Mouse (Mus musculus) left cerebral cortex, postnatal 10 days (tissue): ENCODE results near the gene Cntn4. TPM values are rescaled to one million over a fixed set of nuclear protein-coding genes. Genes with fewer than 3 reads are reported as not detected.

Experiments
- DNase-seq, 2 experiments: peaks; one replicate each; pipeline ENCODE4 v3.0.0; 2021 to 2022; ENCODE audit warnings: low spot score in 2 of 2, mixed read lengths in 1 of 2; ENCODE audit errors: extremely low spot score in 1 of 2
- intact Hi-C: fragments of 180-260 bp; cut with DNase I; formaldehyde crosslinking; loops from one replicate; pipeline ENCODE4 v1.15.1; 2025
- total RNA-seq, 2 experiments: library from RNA; stranded (reverse); gene quantifications; 2 replicates each; pipeline ENCODE4 v1.2.3; 2021

Gene Cntn4
- total RNA-seq, 2 experiments from 2014 or later = 39.4 to 47.9 TPM

DNA sequence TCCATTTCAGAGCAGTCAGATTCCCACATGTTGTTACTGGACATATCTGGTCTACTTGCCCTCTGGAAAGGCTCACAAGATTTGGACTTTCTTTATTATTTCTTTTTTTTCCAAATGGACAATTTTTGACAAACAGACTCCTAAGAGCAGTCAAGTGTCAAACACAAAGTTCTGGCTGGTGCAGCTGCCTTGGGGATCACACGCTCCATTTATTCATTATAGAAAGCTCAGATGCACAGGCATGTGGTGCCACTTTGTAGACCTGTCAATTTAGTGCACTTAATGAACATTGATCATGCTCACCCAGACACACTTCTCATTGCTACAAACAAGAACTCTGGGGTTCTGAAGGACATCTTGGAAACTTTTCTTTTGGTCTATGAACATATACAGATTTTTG is 337.7 kb downstream of the Cntn4 start:
- DNase-seq = no peak
- intact Hi-C loops = no loop called here

DNA sequence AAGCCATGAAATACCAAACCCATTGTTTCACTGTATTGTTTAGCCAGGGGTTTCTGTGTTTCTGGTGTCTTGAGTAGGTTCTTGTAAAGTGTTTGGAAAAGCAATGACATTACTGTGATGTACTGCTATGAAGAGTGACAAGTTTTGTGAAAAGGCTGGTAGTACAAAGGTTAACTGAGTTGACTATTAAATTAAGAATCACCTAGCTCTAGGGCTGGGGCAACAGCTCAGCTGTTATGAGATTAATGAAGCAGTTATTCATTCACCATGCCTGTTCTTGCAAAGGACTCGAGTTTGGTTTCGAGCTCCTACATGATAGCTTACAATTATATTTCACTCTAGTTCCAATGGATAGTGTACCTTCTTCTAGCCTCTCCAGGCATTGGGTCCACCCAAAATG is 371.4 kb downstream of the Cntn4 start:
- no peak for DNase-seq
- intact Hi-C loops = no loop called here

GRCm38 (mm10) chr6:106056123-106056522 is 378.7 kb downstream of the Cntn4 start:
- DNase-seq = peak; percentile 13 to 18
- intact Hi-C loops = no loop called here

DNA sequence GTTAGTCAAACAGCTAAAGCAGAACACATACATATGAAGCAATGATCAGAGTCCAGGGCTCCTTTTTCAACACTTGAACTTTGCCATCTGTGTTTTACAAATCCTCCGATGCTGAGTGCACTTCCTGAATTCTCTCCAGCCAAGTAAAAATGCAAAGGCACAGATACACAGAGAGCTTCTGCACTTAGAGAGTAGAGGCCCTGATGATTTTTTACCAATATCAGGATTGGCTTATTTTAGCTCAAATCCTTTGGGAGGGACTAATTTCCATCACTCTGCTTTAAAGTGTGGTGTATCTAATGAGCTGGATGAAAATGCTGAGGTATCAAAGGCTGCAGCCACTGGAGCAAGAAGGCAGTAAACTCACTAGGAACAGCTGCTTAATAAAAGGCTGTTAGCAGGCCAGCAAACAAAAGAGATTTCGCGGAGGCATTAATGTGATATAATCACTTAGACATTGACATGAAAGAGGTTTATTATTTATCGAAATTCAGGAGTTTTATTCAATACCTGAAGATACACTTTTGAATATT is 400.7 kb downstream of the Cntn4 start:
- intact Hi-C loops = no loop called here
- DNase-seq = no peak

DNA sequence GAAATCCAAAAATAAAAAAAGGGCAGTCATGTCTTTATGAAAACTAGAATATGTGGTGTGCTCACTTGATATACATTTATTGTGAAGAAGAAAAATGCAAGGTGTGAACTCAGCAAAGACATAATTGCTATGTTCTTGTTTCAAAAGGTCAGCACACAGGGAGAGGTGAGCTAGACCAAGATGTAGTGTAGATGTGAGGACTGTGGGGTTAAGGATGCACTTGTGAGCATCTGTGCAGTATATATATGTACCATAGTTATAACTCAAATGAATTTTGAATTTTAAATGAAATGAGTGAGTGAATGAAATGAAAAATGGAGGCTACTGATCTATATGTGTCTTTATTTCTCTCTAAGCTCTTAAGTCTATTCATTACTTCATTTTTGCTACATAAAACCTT is 401.2 kb downstream of the Cntn4 start:
- intact Hi-C loops = no loop called here
- DNase-seq = no peak

- no peak for DNase-seq
- intact Hi-C loops = no loop called here
Observed at GRCm38 (mm10) chr6:106097856-106098255, 420.4 kb downstream of the Cntn4 start.

DNA sequence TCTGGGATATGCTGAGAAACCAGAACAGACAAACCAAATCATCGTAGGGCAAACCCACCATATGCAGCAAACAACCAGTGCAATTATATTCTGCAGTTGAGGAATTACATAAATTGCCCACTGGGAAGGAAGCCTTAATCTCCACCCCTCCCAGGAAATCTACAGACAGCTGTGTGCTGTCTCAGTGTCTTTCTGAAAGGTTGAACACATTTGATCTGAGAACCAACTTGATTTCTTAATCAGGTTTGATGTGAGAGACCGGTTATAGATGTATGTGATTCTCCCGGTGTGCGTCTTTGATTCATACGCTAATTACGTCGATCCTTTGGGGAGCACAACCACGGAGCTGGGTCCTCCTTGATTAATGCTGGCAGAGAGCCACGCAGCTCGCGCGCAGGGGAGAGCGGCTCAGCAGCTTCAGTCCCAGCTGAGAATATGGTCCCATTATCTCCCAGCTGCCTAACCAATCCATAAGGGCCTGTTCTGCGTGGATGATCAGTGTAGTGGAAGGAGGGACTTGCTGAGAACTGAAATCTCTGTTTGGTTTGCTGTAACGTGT is 441.1 kb downstream of the Cntn4 start:
- peak; percentile 52 to 58 for DNase-seq
- intact Hi-C loops = no loop called here

GRCm38 (mm10) chr6:106153530-106153929 is 476.1 kb downstream of the Cntn4 start:
- intact Hi-C loops = no loop called here
- no peak for DNase-seq

DNA sequence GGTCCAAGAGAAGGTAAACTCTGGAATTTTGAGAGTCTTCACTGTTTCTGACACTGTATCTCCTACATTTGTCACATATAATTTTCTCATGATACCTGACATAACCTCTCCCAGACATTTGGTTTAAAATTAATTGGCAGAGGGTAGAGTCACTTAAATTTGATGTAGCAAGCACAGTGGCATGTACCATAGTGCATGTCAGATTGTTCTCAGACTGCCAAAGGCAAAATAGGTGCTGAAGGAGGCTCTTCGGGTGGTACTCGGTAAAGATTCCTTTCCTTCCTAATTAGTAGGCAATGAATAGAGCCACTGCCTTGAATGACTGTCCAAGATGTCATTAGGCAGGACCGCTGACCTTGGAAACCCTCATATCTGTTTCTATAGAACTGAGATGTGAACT is 477.9 kb downstream of the Cntn4 start:
- intact Hi-C loops = no loop called here

GRCm38 (mm10) chr6:106177546-106177945 is 500.1 kb downstream of the Cntn4 start:
- DNase-seq = peak in 1 of 2 experiments; percentile 25
- intact Hi-C loops = no loop called here

More for the DNA sequence above, 477.9 kb downstream of the Cntn4 start:
- no peak for DNase-seq

GRCm38 (mm10) chr6:106181596-106181995 is 504.1 kb downstream of the Cntn4 start:
- intact Hi-C loops = no loop called here
- DNase-seq = no peak

- DNase-seq = no peak
- intact Hi-C loops = no loop called here
Observed at GRCm38 (mm10) chr6:106200974-106201373, 523.5 kb downstream of the Cntn4 start.

DNA sequence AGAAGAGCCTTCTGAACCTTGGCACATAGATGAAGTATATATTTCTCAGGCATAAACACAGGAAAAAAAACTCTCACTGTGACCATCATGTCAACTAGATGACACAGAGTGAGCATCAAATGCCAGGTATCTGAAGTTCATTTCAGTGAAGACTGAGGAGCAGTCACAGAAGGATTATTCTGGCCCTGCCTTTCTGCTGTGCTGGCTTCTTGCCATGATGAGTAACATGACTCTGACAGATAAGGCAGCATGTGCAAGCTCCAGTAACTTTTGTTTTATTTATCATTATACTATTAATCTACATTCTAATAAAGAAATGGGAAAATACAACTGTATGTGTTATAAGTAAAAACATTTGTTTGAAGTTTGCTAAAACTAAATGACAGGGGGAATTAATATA is 529.9 kb downstream of the Cntn4 start:
- intact Hi-C loops = no loop called here
- DNase-seq = no peak

DNA sequence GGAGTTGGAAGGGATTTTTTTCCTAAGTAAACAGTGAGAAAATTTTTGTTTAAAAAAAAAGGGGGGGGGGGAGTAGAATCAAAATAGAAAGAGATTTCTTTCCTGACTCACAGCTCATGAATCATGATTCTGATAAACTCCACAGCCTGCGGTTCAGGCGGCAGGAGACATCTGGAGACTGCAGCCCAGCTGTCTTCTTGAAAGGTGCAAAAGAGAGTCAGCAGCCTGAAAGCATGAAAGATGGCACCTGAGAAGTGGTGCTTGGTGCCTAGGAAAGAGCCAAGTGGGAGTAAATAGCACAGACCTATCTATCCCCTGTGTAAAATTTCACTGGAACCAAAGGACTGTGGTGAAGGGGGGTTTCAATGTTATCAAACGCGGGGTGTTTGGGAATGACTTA is 535.6 kb downstream of the Cntn4 start:
- intact Hi-C loops = no loop called here
- DNase-seq = no peak

DNA sequence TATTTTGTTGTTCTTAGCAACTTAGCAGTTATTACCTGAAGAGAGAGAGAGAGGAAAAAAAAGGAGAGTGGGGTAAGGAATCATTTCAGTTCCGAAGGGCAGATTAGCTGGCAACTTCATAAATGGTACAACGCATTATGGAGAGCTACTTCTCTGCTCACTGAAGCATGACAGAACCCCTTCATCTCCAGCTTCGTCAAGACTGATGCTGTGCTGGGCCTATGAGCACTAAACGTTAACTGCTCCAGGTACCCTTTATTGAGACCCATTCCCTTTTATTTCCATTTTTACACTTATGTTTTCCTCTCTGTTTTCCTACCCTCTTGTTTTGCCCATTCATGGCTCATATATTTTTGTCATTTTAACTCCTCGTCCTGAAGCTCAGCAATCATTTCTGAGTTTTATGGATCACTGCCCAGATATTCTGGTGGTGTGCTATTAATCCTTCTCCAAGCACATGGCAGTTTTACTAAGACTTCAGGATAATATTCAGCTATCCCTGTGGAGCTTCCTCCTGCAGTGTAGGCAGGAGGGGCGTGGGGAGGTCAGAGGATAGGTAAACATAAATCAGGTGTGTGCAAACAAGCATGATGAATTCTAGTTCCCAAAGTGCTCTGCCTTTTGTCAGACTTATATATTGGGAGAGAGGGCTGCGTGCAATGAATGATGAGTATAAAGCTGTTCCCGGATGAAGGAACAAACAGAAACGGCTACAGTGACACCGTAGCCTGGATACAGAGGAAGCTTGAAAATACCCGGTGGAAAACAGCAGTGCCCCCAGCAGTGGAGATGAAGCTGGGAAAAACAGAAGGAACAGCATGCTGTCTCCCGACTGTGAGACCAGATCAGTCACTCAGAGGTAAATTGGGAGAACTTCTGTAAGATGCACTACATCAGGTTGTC is 559.8 kb downstream of the Cntn4 start:
- no peak for DNase-seq
- intact Hi-C loops = no loop called here

DNA sequence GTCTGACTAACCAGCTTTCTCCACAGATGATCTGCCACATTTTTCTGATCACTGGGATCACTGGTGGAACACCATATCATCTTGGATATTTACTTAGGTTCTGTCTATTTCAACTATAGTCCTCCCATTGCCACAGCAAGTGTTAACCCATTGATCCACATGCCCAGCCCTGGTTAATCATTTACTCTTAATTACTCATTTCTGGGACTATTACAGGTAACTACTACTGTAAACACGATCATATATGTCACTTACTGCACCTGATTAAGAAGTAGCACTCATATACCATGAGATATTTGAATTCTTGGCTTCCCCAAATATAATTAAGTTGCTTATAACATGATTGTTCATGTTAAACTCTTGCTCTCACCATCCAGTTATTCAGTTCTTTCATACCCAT is 564.1 kb downstream of the Cntn4 start:
- DNase-seq = no peak
- intact Hi-C loops = no loop called here

GRCm38 (mm10) chr6:106263396-106263795 is 585.9 kb downstream of the Cntn4 start:
- intact Hi-C loops = no loop called here
- no peak for DNase-seq

GRCm38 (mm10) chr6:106265487-106265886 is 588.0 kb downstream of the Cntn4 start:
- no peak for DNase-seq
- intact Hi-C loops = no loop called here

GRCm38 (mm10) chr6:106266304-106266703 is 588.8 kb downstream of the Cntn4 start:
- intact Hi-C loops = no loop called here
- no peak for DNase-seq

GRCm38 (mm10) chr6:106268723-106269122 is 591.3 kb downstream of the Cntn4 start:
- intact Hi-C loops = no loop called here
- DNase-seq = no peak
